Mouse (Mus musculus) lung, postnatal 0 days (tissue): ENCODE measurements around the gene Rgsl1.

Source experiments
- CTCF ChIP-seq: IDR thresholded peaks from 2 replicates; pipeline ENCODE4 v1.5.1; 2016; ENCODE audit warnings: antibody characterized with exemption, mild to moderate bottlenecking
- EP300 ChIP-seq: IDR thresholded peaks from 2 replicates; pipeline ENCODE4 v1.6.1; 2016; ENCODE audit warnings: antibody characterized with exemption, mild to moderate bottlenecking, control low read depth

DNA sequence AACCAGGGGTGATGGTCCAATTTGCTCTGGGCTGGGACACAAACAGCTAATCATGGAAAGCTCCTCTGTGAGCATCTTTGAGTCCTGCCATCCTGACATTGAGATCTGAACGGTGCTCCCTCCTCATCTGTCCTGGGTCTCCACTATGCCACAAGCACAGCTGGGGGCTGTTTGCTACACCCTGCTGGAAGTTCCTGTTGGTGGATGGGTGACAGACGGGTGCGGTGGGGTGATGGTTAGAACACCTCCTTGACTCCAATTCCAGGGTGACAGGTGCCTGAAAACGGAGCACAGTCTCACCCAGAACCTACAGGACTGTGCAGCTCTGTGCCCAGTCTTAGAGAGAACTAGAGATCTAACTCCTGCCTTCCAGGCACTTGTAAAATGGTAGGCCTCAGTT is 109.1 kb downstream of the Rgsl1 start:
- TF ChIP-seq EP300 = no peak
- TF ChIP-seq CTCF = no peak
